Mouse (Mus musculus): ENCODE measurements around the gene Slc2a4.

Slc2a4 gene

DNA sequence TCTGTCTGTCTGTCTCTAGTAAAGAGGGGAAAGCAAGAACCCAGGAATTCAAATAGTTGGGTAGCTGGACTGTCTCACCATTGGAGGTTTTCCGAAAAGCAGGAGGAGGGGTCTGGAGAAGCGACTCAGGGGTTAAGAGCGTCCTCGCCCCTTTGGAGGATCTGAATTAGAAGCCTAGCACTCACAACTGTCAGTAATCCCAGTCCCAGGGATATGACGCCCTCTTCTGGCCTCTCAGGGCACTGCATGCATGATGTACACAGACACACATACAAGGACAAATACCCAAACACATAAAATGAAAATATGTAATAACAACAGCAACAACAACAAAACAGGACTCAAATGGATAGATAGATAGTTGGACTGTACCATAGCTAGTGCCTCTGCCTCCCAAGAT is 12.6 kb upstream of the Slc2a4 start:
- ChIA-PET CTCF (interaction anchor here (0.5 to 3.2 kb wide), 10 partner anchors 12 to 896 kb away, joined by 3 to 22 read pairs (median 5); partner anchors contain the start of gene Slc2a4 (in 2 of the 4)), POLR2A (interaction anchor here in 3 of 4 experiments (0.7 to 4.0 kb wide), 7 partner anchors 10 to 239 kb away, joined by 3 to 13 read pairs (median 3); partner anchors contain the start of genes Acap1 (in 1 of the 3), Ctdnep1 (in 1 of the 3) and Slc2a4 (in 1 of the 3))

DNA sequence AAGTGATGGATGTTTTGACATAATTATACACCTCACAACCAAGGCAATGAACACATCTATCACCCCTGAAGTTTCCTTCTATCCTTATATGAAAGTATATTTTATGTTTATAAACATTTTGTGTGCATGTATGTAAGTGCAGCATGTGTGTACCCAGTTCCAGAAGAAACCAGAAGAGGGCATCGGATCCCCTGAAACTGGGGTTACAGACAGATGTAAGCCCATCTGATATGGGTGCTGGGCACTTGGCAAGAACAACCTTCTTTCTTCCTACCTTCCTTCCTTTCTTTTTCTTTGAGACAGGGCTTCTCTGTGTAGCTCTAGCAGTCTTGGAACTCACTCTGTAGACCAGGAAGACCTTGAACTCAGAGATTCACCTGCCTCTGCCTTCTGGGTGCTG is 8.2 kb upstream of the Slc2a4 start:
- ChIA-PET CTCF (interaction anchor here in 2 of 4 experiments (1.1 kb wide), 2 partner anchors 11 to 49 kb away, joined by 3 to 4 read pairs; no protein-coding TSS in a partner anchor), POLR2A (interaction anchor here in 3 of 4 experiments (0.7 to 1.4 kb wide), 6 partner anchors 9 to 40 kb away, joined by 3 to 8 read pairs (median 3); partner anchors contain the start of gene Cldn7 (in 1 of the 3))

DNA sequence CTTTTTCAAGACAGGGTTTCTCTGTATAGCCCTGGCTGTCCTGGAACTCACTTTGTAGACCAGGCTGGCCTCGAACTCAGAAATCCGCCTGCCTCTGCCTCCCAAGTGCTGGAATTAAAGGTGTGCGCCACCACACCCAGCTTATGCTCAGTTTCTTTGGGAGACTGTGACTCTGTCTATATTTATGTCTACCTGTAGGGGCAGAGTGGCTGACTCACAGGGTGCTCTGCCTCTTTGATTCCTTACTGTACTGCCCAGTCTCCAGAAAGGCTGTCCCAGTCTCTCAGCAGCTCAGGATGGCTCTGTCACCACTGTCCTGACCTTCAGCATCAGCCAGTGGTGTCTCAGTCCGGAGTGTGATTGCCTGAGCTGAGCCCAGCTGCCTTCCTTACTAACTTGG is 7.6 kb upstream of the Slc2a4 start:
- CTCF ChIA-PET, result interaction anchor here (0.6 to 1.1 kb wide), 6 partner anchors 10 to 267 kb away, joined by 3 to 6 read pairs (median 4); no protein-coding TSS in a partner anchor
- POLR2A ChIA-PET, result interaction anchor here in 3 of 4 experiments (0.6 to 1.6 kb wide), 10 partner anchors 9 to 39 kb away, joined by 3 to 8 read pairs (median 3); partner anchors contain the start of gene Cldn7 (in 2 of the 3)

DNA sequence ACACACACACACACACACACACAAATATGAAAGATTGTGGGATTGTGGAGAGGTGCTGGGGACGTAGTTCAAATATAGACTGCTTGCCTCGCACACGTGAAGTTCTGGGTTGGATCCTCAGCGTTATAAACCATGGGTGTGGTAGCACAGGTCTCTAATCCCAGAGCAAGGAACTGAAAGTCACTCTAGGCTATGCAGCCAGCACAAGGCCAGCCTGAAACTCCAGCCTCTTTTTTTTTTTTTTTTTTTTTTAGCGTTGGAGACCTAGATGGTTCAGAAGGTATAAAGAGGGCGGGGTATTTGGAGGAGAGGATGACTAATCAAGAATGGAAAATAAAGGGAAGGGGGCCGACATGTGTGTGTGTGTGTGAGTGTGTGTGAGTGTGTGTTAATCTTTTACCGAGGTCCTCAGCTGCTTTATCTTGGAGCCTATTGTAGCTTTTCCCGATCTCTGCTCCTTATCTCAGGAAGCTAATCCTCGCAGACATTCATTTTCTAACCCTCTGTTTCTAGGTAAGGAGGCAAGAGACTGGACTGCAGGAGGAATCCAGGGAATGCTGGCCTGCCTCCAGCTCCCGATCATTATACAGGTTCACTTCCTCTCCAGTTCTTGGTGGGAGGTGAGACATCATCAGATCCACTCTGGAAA is 5.4 kb upstream of the Slc2a4 start:
- CTCF ChIA-PET, result interaction anchor here (0.6 to 10.3 kb wide), 6 partner anchors 11 to 249 kb away, joined by 3 to 378 read pairs (median 7); partner anchors contain the start of genes Ybx2 (in 2 of the 4) and Cldn7 (in 1 of the 4)
- POLR2A ChIA-PET, result interaction anchor here in 3 of 4 experiments (0.8 to 1.8 kb wide), 8 partner anchors 13 to 154 kb away, joined by 3 to 5 read pairs (median 3); partner anchors contain the start of genes Ctdnep1 (in 1 of the 3), Gps2 (in 1 of the 3) and Ybx2 (in 1 of the 3)

GRCm38 (mm10) chr11:69952274-69952673 is 4.3 kb upstream of the Slc2a4 start:
- POLR2A ChIA-PET, result interaction anchor here in 3 of 4 experiments (0.9 to 9.5 kb wide), 6 partner anchors 16 to 153 kb away, joined by 3 to 245 read pairs (median 3); partner anchors contain the start of genes Ybx2 (in 2 of the 3) and Ctdnep1 (in 1 of the 3)

DNA sequence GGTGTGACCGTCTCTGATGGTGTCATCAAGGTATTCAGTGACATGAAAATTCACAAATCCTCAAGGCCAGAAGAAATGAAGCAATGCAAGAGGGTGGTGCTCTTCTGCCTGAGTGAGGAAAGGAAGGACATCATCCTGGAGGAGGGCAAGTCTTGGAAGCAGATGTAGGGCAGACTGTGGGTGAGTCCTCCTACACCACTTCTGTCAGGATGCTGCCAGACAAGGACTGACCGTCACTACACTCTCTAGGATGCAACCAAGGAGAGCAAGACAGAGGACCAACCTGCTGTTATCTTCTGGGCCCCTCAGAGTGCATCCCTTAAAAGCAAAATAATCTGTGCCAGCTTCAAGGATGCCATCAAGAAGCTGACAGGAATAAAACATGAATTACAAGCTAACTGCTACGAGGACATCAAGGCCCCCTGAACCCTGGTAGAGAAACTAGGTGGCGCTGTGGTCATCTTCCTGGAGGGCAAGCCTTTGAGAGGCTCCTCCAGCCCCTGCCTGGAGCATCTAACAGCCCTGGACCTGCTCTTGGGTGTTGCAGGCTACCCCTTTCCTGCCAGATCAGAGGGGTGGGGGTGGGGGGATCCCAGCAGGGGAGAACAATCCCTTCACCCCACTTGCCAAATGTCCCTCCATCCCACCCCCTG is 2.9 kb upstream of the Slc2a4 start:
- ChIA-PET POLR2A (interaction anchor here in 3 of 4 experiments (0.5 to 9.5 kb wide), 12 partner anchors 10 to 289 kb away, joined by 3 to 245 read pairs (median 4); partner anchors contain the start of genes Eif5a (in 2 of the 3), Ybx2 (in 2 of the 3), Gm21988 (in 1 of the 3) and Rnasek (in 1 of the 3)), CTCF (interaction anchor here (0.5 to 10.3 kb wide), 30 partner anchors 8 to 871 kb away, joined by 3 to 378 read pairs (median 4); partner anchors contain the start of genes Tmem95 (in 2 of the 4), Ybx2 (in 2 of the 4), Arrb2 (in 1 of the 4) and Cldn7 (in 1 of the 4))

More at GRCm38 (mm10) chr11:69952274-69952673, 4.3 kb upstream of the Slc2a4 start:
- CTCF ChIA-PET, result interaction anchor here (0.6 to 10.3 kb wide), 12 partner anchors 13 to 250 kb away, joined by 3 to 378 read pairs (median 4); partner anchors contain the start of gene Ybx2 (in 2 of the 4)

GRCm38 (mm10) chr11:69948763-69949150 is 769 bp upstream of the Slc2a4 start:
- CTCF ChIA-PET, result interaction anchor here (0.5 to 10.3 kb wide), 121 partner anchors 9 to 698 kb away, joined by 3 to 378 read pairs (median 4); partner anchors contain the start of genes Ybx2 (in 4 of the 4), Eif5a (in 3 of the 4), Tmem95 (in 3 of the 4) and Cldn7 (in 2 of the 4)
- POLR2A ChIA-PET, result interaction anchor here (0.7 to 19.7 kb wide), 67 partner anchors 10 to 369 kb away, joined by 3 to 350 read pairs (median 5); partner anchors contain the start of genes Ctdnep1 (in 3 of the 4), Eif5a (in 3 of the 4), Elp5 (in 3 of the 4) and Ybx2 (in 3 of the 4)

GRCm38 (mm10) chr11:69947337-69948065 is 487 bp downstream of the Slc2a4 start:
- ChIA-PET CTCF (interaction anchor here (0.5 to 10.3 kb wide), 26 partner anchors 9 to 564 kb away, joined by 3 to 378 read pairs (median 12); partner anchors contain the start of genes Ybx2 (in 4 of the 4), Slc16a11 (in 2 of the 4), Cldn7 (in 1 of the 4) and Dvl2 (in 1 of the 4)), POLR2A (interaction anchor here (0.5 to 19.7 kb wide), 54 partner anchors 8 to 391 kb away, joined by 3 to 350 read pairs (median 6); partner anchors contain the start of genes Ctdnep1 (in 3 of the 4), Ybx2 (in 3 of the 4), Cldn7 (in 2 of the 4) and Eif5a (in 2 of the 4))

- CTCF ChIA-PET, result interaction anchor here (0.5 to 10.3 kb wide), 15 partner anchors 9 to 1507 kb away, joined by 3 to 378 read pairs (median 4); partner anchors contain the start of genes Ybx2 (in 2 of the 4) and Dvl2 (in 1 of the 4)
- POLR2A ChIA-PET, result interaction anchor here (0.6 to 19.7 kb wide), 36 partner anchors 10 to 380 kb away, joined by 3 to 350 read pairs (median 6); partner anchors contain the start of genes Ctdnep1 (in 3 of the 4), Ybx2 (in 3 of the 4), Cldn7 (in 2 of the 4) and Eif5a (in 2 of the 4)
These were observed 1.7 kb downstream of the Slc2a4 start for GRCm38 (mm10) chr11:69945997-69946891.

DNA sequence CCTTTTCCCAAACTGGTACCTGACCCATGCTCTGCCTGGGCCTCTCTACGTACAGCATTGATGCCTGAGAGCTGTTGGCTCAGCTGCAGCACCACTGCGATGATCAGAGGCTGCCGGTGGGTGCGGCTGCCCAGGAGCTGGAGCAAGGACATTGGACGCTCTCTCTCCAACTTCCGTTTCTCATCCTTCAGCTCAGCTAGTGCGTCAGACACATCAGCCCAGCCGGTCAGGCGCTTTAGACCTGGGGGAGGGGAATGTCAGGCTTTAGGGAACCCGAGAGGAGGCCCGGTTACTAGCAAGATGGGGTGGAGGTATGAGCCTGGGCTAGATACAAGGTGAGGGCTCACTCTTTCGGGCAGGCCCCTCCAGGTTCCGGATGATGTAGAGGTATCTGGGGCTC is 2.8 kb downstream of the Slc2a4 start:
- ChIA-PET CTCF (interaction anchor here (0.5 to 10.3 kb wide), 9 partner anchors 9 to 399 kb away, joined by 3 to 378 read pairs (median 5); partner anchors contain the start of gene Ybx2 (in 1 of the 4)), POLR2A (interaction anchor here (0.5 to 19.7 kb wide), 22 partner anchors 9 to 313 kb away, joined by 3 to 350 read pairs (median 4); partner anchors contain the start of genes Ybx2 (in 3 of the 4), Ctdnep1 (in 2 of the 4), Eif5a (in 2 of the 4) and Acadvl (in 1 of the 4))

GRCm38 (mm10) chr11:69940962-69941361 is 7.0 kb downstream of the Slc2a4 start:
- ChIA-PET CTCF (interaction anchor here in 2 of 4 experiments (0.7 to 11.3 kb wide), 3 partner anchors 8 to 261 kb away, joined by 3 to 378 read pairs (median 3); partner anchors contain the start of gene Slc2a4 (in 1 of the 2)), POLR2A (interaction anchor here in 1 of 4 experiments (19.7 kb wide), 1 partner anchor 21 kb away, joined by 350 read pairs; the partner anchor contains the start of genes Eif5a and Gps2)

GRCm38 (mm10) chr11:69939731-69940130 is 8.3 kb downstream of the Slc2a4 start:
- ChIA-PET CTCF (interaction anchor here in 3 of 4 experiments (0.6 to 11.3 kb wide), 5 partner anchors 9 to 81 kb away, joined by 3 to 378 read pairs (median 13); partner anchors contain the start of gene Slc2a4 (in 3 of the 3)), POLR2A (interaction anchor here in 3 of 4 experiments (0.6 to 19.7 kb wide), 7 partner anchors 7 to 181 kb away, joined by 3 to 350 read pairs (median 93); partner anchors contain the start of genes Slc2a4 (in 3 of the 3), Eif5a (in 2 of the 3), Ctdnep1 (in 1 of the 3) and Gps2 (in 1 of the 3))

DNA sequence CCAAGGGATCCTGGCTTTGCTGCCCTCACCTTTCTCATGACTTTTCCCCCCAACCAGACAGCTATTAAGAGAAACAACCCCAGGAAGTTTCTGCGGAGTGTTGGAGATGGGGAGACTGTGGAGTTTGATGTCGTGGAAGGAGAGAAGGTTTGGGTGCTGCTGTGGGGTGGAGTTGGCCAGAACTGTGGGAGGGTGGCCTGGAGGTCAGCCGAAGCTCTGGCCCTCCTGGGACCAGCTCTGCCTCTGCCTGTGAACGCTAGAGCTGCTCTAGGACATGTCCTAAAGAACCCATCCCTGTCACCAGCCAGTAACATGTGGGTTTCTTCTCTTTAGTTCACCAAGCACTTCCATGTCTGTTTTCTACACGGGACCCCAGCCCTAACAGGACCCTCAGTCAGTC is 8.8 kb downstream of the Slc2a4 start:
- CTCF ChIA-PET, result interaction anchor here (0.6 to 11.3 kb wide), 6 partner anchors 9 to 82 kb away, joined by 4 to 378 read pairs (median 48); partner anchors contain the start of gene Slc2a4 (in 4 of the 4)
- POLR2A ChIA-PET, result interaction anchor here in 3 of 4 experiments (0.6 to 19.7 kb wide), 10 partner anchors 7 to 504 kb away, joined by 3 to 350 read pairs (median 26); partner anchors contain the start of genes Slc2a4 (in 3 of the 3), Eif5a (in 2 of the 3), 2810408A11Rik (in 1 of the 3) and Ctdnep1 (in 1 of the 3)

GRCm38 (mm10) chr11:69938401-69938979 is 9.5 kb downstream of the Slc2a4 start:
- ChIA-PET CTCF (interaction anchor here (0.6 to 11.3 kb wide), 6 partner anchors 10 to 117 kb away, joined by 4 to 378 read pairs (median 48); partner anchors contain the start of gene Slc2a4 (in 4 of the 4)), POLR2A (interaction anchor here in 3 of 4 experiments (0.6 to 19.7 kb wide), 13 partner anchors 8 to 503 kb away, joined by 3 to 350 read pairs (median 5); partner anchors contain the start of genes Slc2a4 (in 3 of the 3), Eif5a (in 2 of the 3), 2810408A11Rik (in 1 of the 3) and Ctdnep1 (in 1 of the 3))

Measured in embryonic stem cell, embryonic (primary cell).